Mouse (Mus musculus): ENCODE data around the gene Galns. TPM values are rescaled to one million over a fixed set of nuclear protein-coding genes. Genes with fewer than 3 reads are reported as not detected.
"Not testable (repeated sequence)": the region's sequence is repeated elsewhere in the genome, so short reads cannot be mapped to it uniquely, and the experiment has no call there.

Gene Galns
- polyA plus RNA-seq, 1 experiment from 2014 or later: 4.6 TPM

- no peak overlapping the region for H3K27ac ChIP-seq (ENCODE audit: low read length)
Measured at GRCm38 (mm10) chr8:122573577-122573976, 37.7 kb downstream of the Galns start.

GRCm38 (mm10) chr8:122573176-122573575 lies 38.1 kb downstream of the Galns start:
- not testable (repeated sequence) for H3K9ac ChIP-seq (replicated peaks; ENCODE audit: low read depth, low read length); H3K27me3 ChIP-seq (replicated peaks; ENCODE audit: control insufficient read depth, insufficient read depth, low read length); ATAC-seq; H3K4me2 ChIP-seq (ENCODE audit: low read length); H3K9me3 ChIP-seq (ENCODE audit: control insufficient read depth, low read length); H3K36me3 ChIP-seq (ENCODE audit: control insufficient read depth, insufficient read depth); H3K4me3 ChIP-seq (replicated peaks; ENCODE audit: low read length); H3K27ac ChIP-seq (ENCODE audit: low read length)
- H3K4me1 ChIP-seq (replicated peaks; ENCODE audit: control insufficient read depth, insufficient read depth, low read length): peaks cover 27% of the 10 kb centered on the region
- WGBS: 28% methylated on average over 4 of the region's 4 CpGs

More at GRCm38 (mm10) chr8:122573577-122573976, 37.7 kb downstream of the Galns start:
- Histone ChIP-seq H3K36me3 (ENCODE audit: control insufficient read depth, insufficient read depth) (no peaks in the 10 kb centered on the region), H3K9me3 (ENCODE audit: control insufficient read depth, low read length) (no peaks in the 10 kb centered on the region), H3K9ac (replicated peaks; ENCODE audit: low read depth, low read length) (no peak overlapping the region), H3K4me3 (replicated peaks; ENCODE audit: low read length) (no peak overlapping the region), H3K27me3 (replicated peaks; ENCODE audit: control insufficient read depth, insufficient read depth, low read length) (no peaks in the 10 kb centered on the region), H3K4me1 (replicated peaks; ENCODE audit: control insufficient read depth, insufficient read depth, low read length) (peaks cover 27% of the 10 kb centered on the region), H3K4me2 (ENCODE audit: low read length) (no peak overlapping the region)
- no peak for ATAC-seq
- 44% methylated on average over 9 of the region's 9 CpGs for WGBS

- no peak overlapping the region for H3K4me3 ChIP-seq (replicated peaks; ENCODE audit: low read length)
- WGBS: 91% methylated on average over 3 of the region's 3 CpGs
- no peak overlapping the region for H3K4me2 ChIP-seq (ENCODE audit: low read length)
- no peak overlapping the region for H3K27ac ChIP-seq (ENCODE audit: low read length)
- H3K27me3 ChIP-seq (replicated peaks; ENCODE audit: control insufficient read depth, insufficient read depth, low read length): no peaks in the 10 kb centered on the region
- H3K9me3 ChIP-seq (ENCODE audit: control insufficient read depth, low read length): no peaks in the 10 kb centered on the region
- no peak for ATAC-seq
- no peak overlapping the region for H3K9ac ChIP-seq (replicated peaks; ENCODE audit: low read depth, low read length)
- peaks cover 27% of the 10 kb centered on the region for H3K4me1 ChIP-seq (replicated peaks; ENCODE audit: control insufficient read depth, insufficient read depth, low read length)
- no peaks in the 10 kb centered on the region for H3K36me3 ChIP-seq (ENCODE audit: control insufficient read depth, insufficient read depth)
Measured at GRCm38 (mm10) chr8:122572751-122573150, 38.5 kb downstream of the Galns start.

- Histone ChIP-seq H3K9ac (replicated peaks; ENCODE audit: low read depth, low read length) (no peak overlapping the region), H3K4me1 (replicated peaks; ENCODE audit: control insufficient read depth, insufficient read depth, low read length) (peaks cover 28% of the 10 kb centered on the region), H3K4me3 (replicated peaks; ENCODE audit: low read length) (no peak overlapping the region), H3K27me3 (replicated peaks; ENCODE audit: control insufficient read depth, insufficient read depth, low read length) (no peaks in the 10 kb centered on the region), H3K4me2 (ENCODE audit: low read length) (no peak overlapping the region), H3K36me3 (ENCODE audit: control insufficient read depth, insufficient read depth) (no peaks in the 10 kb centered on the region), H3K9me3 (ENCODE audit: control insufficient read depth, low read length) (no peaks in the 10 kb centered on the region), H3K27ac (ENCODE audit: low read length) (no peak overlapping the region)
- ATAC-seq: no peak
- WGBS: 93% methylated on average over 17 of the region's 17 CpGs
Measured at GRCm38 (mm10) chr8:122571750-122572267, 39.5 kb downstream of the Galns start.

GRCm38 (mm10) chr8:122571153-122571552 lies 40.1 kb downstream of the Galns start:
- Histone ChIP-seq H3K36me3 (ENCODE audit: control insufficient read depth, insufficient read depth) (no peaks in the 10 kb centered on the region), H3K4me3 (replicated peaks; ENCODE audit: low read length) (no peak overlapping the region), H3K27me3 (replicated peaks; ENCODE audit: control insufficient read depth, insufficient read depth, low read length) (no peaks in the 10 kb centered on the region), H3K9me3 (ENCODE audit: control insufficient read depth, low read length) (no peaks in the 10 kb centered on the region), H3K27ac (ENCODE audit: low read length) (no peak overlapping the region), H3K9ac (replicated peaks; ENCODE audit: low read depth, low read length) (no peak overlapping the region), H3K4me2 (ENCODE audit: low read length) (no peak overlapping the region), H3K4me1 (replicated peaks; ENCODE audit: control insufficient read depth, insufficient read depth, low read length) (peaks cover 33% of the 10 kb centered on the region)
- ATAC-seq: no peak
- WGBS: 89% methylated on average over 11 of the region's 11 CpGs

GRCm38 (mm10) chr8:122569996-122570395 lies 41.3 kb downstream of the Galns start:
- ATAC-seq: no peak
- Histone ChIP-seq H3K9me3 (ENCODE audit: control insufficient read depth, low read length) (no peaks in the 10 kb centered on the region), H3K4me1 (replicated peaks; ENCODE audit: control insufficient read depth, insufficient read depth, low read length) (peaks cover 23% of the 10 kb centered on the region), H3K36me3 (ENCODE audit: control insufficient read depth, insufficient read depth) (no peaks in the 10 kb centered on the region), H3K4me2 (ENCODE audit: low read length) (no peak overlapping the region), H3K27ac (ENCODE audit: low read length) (no peak overlapping the region), H3K4me3 (replicated peaks; ENCODE audit: low read length) (no peak overlapping the region), H3K27me3 (replicated peaks; ENCODE audit: control insufficient read depth, insufficient read depth, low read length) (no peaks in the 10 kb centered on the region), H3K9ac (replicated peaks; ENCODE audit: low read depth, low read length) (no peak overlapping the region)
- WGBS: 95% methylated on average over 16 of the region's 16 CpGs

- Histone ChIP-seq H3K27ac (ENCODE audit: low read length) (no peak overlapping the region), H3K4me1 (replicated peaks; ENCODE audit: control insufficient read depth, insufficient read depth, low read length) (peaks cover 22% of the 10 kb centered on the region), H3K4me3 (replicated peaks; ENCODE audit: low read length) (peak overlapping the region; percentile 89), H3K36me3 (ENCODE audit: control insufficient read depth, insufficient read depth) (no peaks in the 10 kb centered on the region), H3K9me3 (ENCODE audit: control insufficient read depth, low read length) (no peaks in the 10 kb centered on the region), H3K9ac (replicated peaks; ENCODE audit: low read depth, low read length) (no peak overlapping the region), H3K27me3 (replicated peaks; ENCODE audit: control insufficient read depth, insufficient read depth, low read length) (no peaks in the 10 kb centered on the region), H3K4me2 (ENCODE audit: low read length) (peak overlapping the region; percentile 72)
- 53% methylated on average over 9 of the region's 9 CpGs for WGBS
- ATAC-seq: no peak
Measured at GRCm38 (mm10) chr8:122569329-122569728, 41.9 kb downstream of the Galns start.

- Histone ChIP-seq H3K4me1 (replicated peaks; ENCODE audit: control insufficient read depth, insufficient read depth, low read length) (peaks cover 22% of the 10 kb centered on the region), H3K27me3 (replicated peaks; ENCODE audit: control insufficient read depth, insufficient read depth, low read length) (no peaks in the 10 kb centered on the region), H3K9ac (replicated peaks; ENCODE audit: low read depth, low read length) (0 out of 2 replicates have a peak overlapping the region, but pooled peaks have one; percentile 29), H3K27ac (ENCODE audit: low read length) (no peak overlapping the region), H3K4me2 (ENCODE audit: low read length) (peak overlapping the region; percentile 72), H3K4me3 (replicated peaks; ENCODE audit: low read length) (peak overlapping the region; percentile 89), H3K36me3 (ENCODE audit: control insufficient read depth, insufficient read depth) (no peaks in the 10 kb centered on the region), H3K9me3 (ENCODE audit: control insufficient read depth, low read length) (no peaks in the 10 kb centered on the region)
- no peak for ATAC-seq
- WGBS: 10% methylated on average over 10 of the region's 10 CpGs
Measured at GRCm38 (mm10) chr8:122568881-122569309, 42.4 kb downstream of the Galns start.

GRCm38 (mm10) chr8:122568109-122568504 lies 43.2 kb downstream of the Galns start:
- Histone ChIP-seq H3K4me3 (replicated peaks; ENCODE audit: low read length) (peak overlapping the region; percentile 89), H3K9me3 (ENCODE audit: control insufficient read depth, low read length) (no peaks in the 10 kb centered on the region), H3K27me3 (replicated peaks; ENCODE audit: control insufficient read depth, insufficient read depth, low read length) (no peaks in the 10 kb centered on the region), H3K9ac (replicated peaks; ENCODE audit: low read depth, low read length) (peak overlapping the region; percentile 69), H3K36me3 (ENCODE audit: control insufficient read depth, insufficient read depth) (no peaks in the 10 kb centered on the region), H3K27ac (ENCODE audit: low read length) (peak overlapping the region; percentile 36; the same call in 1 of the 2 replicates), H3K4me1 (replicated peaks; ENCODE audit: control insufficient read depth, insufficient read depth, low read length) (peaks cover 22% of the 10 kb centered on the region), H3K4me2 (ENCODE audit: low read length) (peak overlapping the region; percentile 72)
- WGBS: under 1% methylated on average over 34 of the region's 34 CpGs
- ATAC-seq: peak; percentile 57

Measured in forebrain, embryonic 16.5 days (tissue).